Mouse (Mus musculus): ENCODE measurements at regions not wholly inside any gene's neighbourhood (a gene's known extent, or its start where the extent isn't known, plus 50 kb on each side); places are given as distances from the start of the nearest gene placed in this dataset.
A peak's percentile ranks its signal among the peaks of the same experiment; 100 is the strongest.

GRCm38 (mm10) chrX:13344701-13345100 is 63.9 kb downstream of the Ddx3x start:
- no peak for DNase-seq

- DNase-seq: no peak
Measured at GRCm38 (mm10) chrX:13345126-13345525, 64.4 kb downstream of the Ddx3x start.

- no peak for DNase-seq
Measured at GRCm38 (mm10) chrX:13346011-13346631, 65.4 kb downstream of the Ddx3x start.

- DNase-seq: peak; percentile 43 to 48
Measured at GRCm38 (mm10) chrX:13346696-13347026, 65.9 kb downstream of the Ddx3x start.

- peak; percentile 62 to 65 for DNase-seq
Measured at GRCm38 (mm10) chrX:13347027-13347840, 66.5 kb downstream of the Ddx3x start.

- no peak for DNase-seq
Measured at GRCm38 (mm10) chrX:13348415-13348814, 67.6 kb downstream of the Ddx3x start.

- no peak for DNase-seq
Measured at GRCm38 (mm10) chrX:13350461-13350860, 69.7 kb downstream of the Ddx3x start.

GRCm38 (mm10) chrX:13357149-13357783 is 76.5 kb downstream of the Ddx3x start:
- no peak for DNase-seq

- no peak for DNase-seq
Measured at GRCm38 (mm10) chrX:13357973-13358372, 77.2 kb downstream of the Ddx3x start.

- DNase-seq: no peak
Measured at GRCm38 (mm10) chrX:13360436-13360835, 79.7 kb downstream of the Ddx3x start.

- no peak for DNase-seq
Measured at GRCm38 (mm10) chrX:13370319-13370718, 89.5 kb downstream of the Ddx3x start.

GRCm38 (mm10) chrX:13372752-13373151 is 92.0 kb downstream of the Ddx3x start:
- DNase-seq: no peak

GRCm38 (mm10) chrX:13386354-13386753 is 79.6 kb upstream of the Nyx start:
- DNase-seq: no peak

GRCm38 (mm10) chrX:13398466-13398865 is 67.4 kb upstream of the Nyx start:
- DNase-seq: no peak

GRCm38 (mm10) chrX:13412726-13413125 is 53.2 kb upstream of the Nyx start:
- DNase-seq: no peak

- DNase-seq: no peak
Measured at GRCm38 (mm10) chrX:13413135-13413534, 52.8 kb upstream of the Nyx start.
